Mouse (Mus musculus) erythroid progenitor cell, adult 5-6 weeks (primary cell): ENCODE measurements around the gene Shisa6. TPM values are rescaled to one million over a fixed set of nuclear protein-coding genes. Genes with fewer than 3 reads are reported as not detected.

Source experiments
- ATAC-seq: replicated peaks from 2 replicates; pipeline ENCODE4 v1.8.0; 2016; ENCODE audit warnings: moderate number of reproducible peaks, mild to moderate bottlenecking, moderate TSS enrichment, inconsistent platforms; ENCODE audit not compliant: poor library complexity, low FRiP score, severe bottlenecking
- total RNA-seq, 2 experiments: library from RNA; stranded (forward) in 1 of 2; stranded (reverse) in 1 of 2; fragments of 150-400 nt in 1 of 2; fragments of 186-747, 209-891 nt in 1 of 2; gene quantifications; 2 replicates each; pipeline versions ENCODE4 v1.2.3 to v1.2.4; 2015 to 2017; ENCODE audit warnings: low replicate concordance in 2 of 2

Shisa6 gene
- total RNA-seq (2015; ENCODE audit: low replicate concordance) (not detected in 2 replicates), total RNA-seq (2017; ENCODE audit: low replicate concordance) (not detected in 2 replicates)

DNA sequence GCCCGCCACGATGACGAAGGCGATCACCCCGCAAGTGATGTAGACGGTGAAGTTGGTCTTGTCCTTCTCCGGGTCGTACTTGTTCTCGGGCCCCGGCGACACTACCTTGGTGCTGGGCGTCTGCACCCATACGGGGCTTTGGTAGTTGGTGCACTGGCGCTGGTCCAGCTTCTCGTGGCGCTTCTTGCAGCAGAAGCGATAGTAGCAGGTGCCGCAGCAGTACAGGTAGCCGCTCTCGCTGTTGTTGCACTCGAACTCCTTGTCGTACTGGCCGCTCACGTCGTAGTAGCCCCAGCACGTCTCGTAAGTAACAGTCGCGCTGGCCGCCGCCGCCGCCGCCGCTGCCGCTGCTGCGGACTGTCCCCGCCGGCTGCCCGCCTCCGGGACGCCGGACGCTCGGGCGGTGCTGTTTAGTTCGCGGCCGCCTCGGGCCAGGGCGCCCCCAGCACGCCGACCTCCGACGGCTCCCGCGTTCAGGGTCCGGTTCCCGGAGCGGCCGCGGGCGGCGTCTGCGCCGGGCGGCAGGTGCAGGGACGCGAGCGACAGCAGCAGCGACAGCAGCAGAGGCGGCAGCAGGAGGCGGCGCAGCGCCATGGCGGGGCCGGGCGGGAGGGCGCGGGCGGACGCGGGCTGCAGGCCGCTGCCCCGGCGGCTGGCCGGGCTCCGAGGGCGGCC lies at the start of gene Shisa6:
Shisa6 (minus strand) TSS at position 594 of the 675 bp plus-strand sequence.
- no peak for ATAC-seq

DNA sequence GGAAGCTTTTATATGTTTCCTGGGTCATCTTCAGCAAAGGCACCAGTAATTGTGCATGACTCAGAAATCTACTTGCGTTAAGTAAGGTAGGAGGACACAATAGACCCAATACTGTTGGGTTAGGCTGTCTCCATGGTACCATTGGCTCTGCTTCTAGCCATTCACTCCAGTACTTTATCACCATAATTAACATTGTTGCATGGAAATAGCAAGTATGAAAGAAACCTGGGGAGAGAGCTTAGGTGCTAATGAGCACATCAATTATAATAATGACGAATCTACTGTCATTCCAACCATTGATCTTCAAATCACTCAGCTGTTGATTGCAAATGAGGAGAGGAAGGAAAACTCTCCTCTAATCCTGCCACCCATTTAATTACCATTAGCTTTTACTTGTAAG lies 48.1 kb upstream of the Shisa6 start:
- no peak for ATAC-seq

DNA sequence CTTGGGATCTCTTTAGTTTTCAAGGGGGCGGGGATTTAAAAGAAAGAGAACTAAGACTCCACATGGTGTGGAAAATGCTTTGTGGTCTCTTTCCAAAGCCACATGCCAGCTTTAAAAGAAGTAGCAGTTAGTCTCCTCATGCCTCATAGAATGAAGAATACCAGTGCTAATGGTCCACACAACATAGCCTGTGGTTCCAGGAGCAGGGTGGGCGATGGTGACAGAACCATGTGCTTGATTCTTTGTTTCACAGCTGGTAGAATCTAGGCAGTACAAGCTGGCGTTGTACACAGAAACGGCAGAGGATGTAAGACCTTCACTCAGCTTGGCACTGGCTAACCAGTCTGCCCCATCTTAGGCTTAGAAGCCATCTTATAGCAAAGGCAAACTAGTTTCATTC lies 43.3 kb upstream of the Shisa6 start:
- no peak for ATAC-seq

DNA sequence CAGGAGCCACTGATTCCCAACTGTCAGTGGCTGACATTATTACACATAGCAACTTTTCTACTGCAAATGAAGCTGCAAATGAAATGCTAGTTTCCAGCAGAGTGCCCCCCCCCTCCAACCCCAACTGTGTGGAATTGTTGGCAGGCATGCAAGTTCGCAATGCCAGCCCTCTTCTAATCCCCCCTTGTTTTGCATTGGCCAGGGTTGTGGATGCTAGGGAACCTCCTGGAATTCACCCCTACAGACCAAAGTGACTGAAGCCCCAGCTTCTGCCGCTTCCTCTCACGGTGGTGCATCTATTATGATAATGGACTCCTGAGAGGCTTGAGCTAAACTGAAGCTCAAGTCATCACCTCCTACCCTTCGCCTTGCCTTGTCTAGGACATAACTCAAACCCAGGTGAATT lies 42.6 kb upstream of the Shisa6 start:
- no peak for ATAC-seq

DNA sequence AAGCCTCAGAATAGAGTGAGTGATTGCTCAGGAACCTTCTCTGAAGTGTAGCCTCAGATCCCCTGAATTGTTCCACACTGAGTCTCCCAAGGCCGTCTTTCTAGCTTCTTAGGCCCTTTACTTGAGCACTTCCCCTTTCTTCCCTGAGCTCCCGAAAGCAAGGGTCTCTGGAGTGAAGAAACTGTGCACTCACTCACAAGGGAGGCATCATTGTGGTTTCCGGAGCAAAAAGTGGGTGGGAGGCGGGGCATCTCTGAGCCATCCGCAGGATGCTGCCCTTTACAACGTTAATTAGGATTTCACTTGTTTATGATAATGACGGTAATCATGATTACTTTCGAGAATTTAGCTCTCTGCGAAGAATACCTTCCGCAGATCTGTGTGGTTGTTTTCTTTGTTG lies 41.6 kb upstream of the Shisa6 start:
- no peak for ATAC-seq

DNA sequence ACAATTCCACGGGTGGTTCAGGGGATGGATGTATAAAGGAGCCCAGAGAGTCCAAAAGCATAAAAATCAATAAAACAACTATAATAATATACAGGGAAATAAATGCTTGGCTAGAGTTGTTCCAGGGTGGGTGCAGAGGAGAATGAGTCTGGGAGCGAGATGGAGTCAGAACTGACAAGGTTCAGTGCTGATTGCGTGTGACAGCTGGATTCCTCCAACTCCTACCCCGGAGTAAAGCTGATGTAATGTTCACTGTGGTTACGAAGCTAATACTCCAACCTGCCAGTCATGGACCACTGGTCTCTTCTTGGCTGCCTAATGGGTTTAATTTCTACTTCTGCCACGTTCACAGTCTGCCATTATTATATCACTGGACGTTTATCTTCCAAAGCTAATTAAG lies 36.5 kb upstream of the Shisa6 start:
- ATAC-seq = no peak

DNA sequence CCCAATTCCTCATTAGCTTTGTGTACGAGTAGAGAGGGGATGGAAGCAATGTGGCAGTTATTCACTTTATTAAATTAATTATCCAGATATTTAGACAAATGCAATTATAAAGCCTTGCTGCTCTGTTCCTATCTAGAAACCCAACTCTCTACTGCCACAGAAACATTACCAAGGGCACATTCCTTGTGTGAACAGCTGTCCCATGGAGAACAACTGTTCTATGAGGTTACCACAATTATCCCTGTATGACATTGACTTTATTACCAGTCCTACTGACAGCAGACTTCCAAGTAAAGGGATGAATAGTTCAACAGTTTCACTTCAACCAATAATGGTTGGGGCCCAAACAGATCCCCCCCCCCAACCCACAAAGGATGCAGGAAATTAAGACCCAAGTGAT lies 12.1 kb upstream of the Shisa6 start:
- no peak for ATAC-seq

DNA sequence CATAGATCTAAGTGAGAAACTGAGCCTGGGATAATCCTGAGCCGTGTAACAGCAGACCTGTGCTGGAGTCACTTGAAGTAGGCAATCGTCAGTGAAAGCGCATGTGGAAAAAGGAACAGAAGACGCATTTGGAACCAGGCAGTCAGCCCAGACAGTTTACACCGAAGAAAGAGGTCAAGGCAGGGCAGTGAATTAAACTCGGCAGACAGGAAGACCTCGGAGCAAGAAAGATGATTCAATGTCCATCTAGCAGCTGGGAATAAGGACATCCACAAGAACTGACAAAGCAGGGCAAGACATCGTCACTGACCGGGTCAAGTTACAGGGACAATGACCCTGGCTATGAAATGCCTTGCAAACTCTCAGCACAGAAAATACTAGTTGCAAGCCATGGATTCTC lies 10.1 kb upstream of the Shisa6 start:
- ATAC-seq = no peak

DNA sequence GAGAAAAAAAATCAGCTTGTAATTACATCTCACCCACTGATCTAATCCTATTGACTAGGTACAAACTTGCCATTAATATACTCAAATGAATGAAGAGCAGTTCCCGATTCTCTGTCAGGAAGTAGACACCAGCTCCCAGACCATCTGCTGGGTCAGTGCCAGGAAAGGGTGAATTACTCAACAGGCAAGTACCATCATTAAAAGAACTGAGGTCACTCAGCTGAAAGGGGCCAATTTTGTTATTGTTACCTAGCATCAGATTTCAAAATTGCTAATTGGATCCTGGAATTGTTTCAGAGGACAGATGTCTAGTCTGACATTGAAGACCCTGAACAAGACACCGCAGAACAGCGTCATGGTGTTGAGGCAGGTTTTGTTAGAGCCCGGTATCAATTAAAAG lies 9.4 kb upstream of the Shisa6 start:
- ATAC-seq = no peak

DNA sequence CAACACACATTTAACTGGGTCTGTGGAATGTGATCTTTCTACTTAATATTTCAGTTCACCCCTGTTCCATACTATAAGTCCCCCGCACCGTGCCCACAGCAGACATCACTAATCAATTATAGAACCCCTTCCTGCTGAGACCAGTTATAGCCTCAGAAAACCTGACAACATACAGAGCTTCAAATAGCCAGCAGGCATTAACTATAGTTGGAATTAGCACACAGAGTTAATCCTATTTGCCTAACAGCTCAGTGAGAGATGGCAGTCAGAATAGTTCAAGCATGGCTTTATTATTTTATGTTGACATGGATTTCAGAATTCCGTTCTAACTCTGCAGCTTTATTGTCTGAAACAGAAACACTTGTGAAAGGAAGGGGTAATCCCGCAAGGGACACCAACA lies 8.5 kb upstream of the Shisa6 start:
- ATAC-seq = no peak

DNA sequence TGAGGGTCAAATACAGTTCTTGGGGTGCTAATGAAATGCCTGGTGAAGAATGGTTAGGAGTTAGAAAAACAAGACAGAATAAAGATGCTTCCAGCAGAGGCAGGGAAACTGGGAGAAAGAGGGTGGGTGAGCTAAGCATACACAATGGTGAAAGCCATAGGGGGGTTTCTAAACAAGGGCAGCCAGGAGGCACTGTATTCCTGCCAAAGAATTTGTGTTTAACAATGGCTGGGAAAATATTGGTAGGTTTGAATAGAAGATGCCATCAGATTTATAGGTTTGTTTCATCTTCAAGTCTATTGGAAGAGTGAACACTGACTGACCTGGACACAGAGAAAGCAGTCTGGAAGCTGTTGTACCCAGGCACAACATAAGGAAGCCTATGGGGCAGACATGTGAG lies 2.4 kb upstream of the Shisa6 start:
- ATAC-seq = no peak

DNA sequence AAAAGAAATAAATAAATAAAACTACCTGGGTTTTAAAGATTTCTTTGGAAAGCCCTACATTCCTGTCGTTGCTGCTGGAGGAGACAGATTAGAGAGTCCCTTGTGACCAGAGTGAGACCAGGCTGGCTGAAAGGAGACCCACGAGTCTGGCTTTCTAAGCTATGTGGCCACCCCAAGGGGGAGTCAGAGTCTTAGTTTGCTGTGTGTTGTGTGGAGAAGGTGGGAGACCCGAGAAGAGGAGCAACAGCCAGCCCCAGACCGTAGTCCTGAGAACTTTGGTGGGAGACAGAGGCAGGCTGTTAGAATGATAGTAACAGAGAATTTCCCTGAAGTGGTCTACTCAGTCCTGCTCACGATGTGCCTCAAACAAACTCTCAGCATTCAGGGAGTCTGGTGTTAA lies 1.6 kb upstream of the Shisa6 start:
- ATAC-seq = no peak

DNA sequence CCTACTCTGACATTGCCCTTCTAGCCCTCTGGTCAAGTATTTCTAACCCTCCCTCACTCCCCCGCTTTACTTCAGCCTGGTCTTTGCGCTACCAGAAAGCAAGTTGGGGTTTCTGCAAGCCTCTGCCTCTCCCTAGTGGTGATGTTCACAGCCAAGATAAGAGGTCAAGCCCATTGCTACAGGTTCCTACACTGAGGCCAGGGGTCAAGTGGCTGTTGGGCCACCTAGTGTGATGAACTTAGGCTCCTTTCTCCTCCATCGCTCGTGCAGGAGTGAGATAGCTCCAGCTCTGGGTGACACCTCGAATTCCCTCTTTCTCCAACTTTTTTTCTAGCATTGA lies 1.2 kb upstream of the Shisa6 start:
- ATAC-seq = no peak

DNA sequence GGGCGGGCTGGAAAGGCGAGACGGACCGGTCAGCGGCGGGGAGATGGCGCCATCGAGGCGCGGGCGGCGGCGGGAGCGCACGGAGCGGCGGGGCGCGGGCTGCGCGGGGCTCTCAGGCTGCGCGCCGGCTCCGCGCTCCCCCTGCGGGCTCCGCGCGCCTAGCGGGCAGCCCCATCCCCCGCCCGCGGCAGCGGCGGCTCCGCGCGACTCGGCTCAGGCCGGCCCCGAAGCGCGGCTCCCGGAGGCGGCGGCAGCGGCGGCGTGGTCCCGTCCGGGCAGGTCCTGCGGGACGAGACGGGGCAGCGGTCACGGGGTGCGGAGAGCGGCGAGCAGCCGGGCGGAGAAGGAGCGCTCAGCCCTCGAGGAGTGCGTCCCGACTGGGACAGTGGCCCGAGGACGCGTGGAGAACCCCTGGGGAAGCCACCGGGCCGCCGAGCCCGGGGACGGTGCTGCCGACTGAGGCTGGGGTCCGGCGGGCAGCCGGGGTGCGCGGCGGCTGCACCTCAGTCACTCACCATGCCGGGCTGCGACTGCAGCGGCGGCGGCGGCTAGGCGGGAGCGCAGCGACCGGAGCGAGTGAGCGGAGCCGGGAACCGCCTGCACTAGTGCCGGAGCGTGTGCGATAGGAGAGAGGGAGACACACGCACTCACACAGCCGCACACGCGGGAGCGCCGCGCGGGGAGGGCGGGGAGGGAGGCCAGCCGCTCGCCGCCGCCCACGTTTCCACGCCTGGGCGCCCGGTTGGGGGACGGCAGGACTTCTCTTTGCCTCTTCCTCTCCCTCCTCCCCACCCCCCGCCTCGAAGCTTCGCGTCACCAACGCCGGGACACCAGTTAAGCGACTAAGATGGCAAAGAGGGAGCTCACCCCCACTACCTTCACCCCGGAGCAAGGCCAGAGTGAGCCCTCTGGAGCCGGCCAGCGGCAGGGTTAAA lies 549 bp upstream of the Shisa6 start:
- ATAC-seq = no peak

DNA sequence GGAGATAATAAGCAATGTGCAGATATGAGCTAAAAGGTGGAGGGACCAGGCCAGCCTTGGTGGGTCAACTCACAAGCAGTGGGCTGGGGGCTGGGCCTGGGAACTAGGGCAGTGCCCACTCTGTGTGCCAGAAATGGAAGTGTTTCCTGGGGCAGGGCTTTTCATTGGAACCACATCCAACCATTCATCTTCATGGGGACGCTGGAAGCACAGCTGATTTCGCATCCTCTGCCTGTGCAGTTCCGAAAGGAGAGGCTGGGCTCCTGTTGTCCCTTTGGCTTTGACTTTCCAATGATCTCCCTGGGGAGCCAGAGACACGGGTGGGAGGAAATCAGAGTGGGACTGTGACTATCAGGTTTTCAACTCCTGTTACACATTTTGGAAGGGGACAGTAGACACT lies 1.5 kb downstream of the Shisa6 start:
- no peak for ATAC-seq

DNA sequence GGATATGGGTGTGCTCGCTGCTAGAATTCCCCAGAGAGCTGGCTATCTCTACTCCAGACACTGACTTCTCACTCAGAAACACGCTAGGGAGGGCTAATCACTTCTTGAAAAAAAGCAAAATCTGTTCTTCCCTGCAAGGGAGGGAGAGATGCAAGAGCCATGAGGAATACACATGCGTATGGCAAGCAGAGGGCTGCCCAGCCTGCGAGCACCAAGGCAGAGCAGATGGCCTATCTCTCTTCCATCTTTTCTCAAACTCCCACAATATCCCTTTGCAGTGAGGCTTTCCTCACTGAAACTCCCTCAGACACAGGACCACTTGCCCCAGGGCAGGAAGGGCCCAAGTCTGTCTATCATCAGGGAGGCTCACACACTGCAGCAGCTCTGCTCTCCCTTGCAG lies 3.4 kb downstream of the Shisa6 start:
- ATAC-seq = no peak

DNA sequence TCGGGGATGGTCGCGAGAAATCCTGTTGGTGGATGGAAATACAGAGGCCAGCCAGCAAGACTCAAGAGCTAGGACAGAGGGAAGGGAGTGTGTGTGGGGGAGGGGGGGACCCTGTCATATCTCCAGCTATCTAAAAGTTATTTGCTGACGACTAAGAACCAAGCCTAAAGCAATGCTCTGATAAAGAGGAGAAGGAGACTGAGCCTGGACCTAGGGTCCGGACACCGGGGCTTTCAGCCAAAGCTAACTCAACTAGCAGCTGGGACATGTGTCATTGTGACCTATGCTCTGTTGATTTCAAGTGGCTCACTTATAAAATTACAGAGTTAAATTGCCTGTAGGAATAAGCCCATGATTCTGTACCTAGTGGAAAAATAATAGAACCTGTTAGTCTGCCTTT lies 6.4 kb downstream of the Shisa6 start:
- ATAC-seq = no peak

DNA sequence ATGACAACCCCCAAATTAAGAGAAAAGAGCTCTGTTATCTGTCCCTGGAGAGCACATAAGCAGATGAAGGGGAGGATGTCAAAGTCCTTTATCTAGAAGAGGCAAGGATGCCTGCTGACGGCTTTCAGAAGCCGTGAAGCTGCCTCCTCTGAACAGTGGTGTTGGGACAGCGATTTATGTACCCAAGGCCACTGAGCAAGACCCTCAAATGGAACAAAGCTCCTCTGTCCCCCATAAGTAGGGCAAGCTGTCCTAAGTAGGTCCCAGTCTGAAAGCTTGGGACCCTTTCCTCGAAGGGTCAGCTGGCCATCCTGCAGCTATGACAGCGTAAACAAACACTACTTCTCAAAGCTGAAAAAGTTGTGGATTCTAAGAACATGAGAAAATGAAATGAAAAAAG lies 11.4 kb downstream of the Shisa6 start:
- no peak for ATAC-seq

DNA sequence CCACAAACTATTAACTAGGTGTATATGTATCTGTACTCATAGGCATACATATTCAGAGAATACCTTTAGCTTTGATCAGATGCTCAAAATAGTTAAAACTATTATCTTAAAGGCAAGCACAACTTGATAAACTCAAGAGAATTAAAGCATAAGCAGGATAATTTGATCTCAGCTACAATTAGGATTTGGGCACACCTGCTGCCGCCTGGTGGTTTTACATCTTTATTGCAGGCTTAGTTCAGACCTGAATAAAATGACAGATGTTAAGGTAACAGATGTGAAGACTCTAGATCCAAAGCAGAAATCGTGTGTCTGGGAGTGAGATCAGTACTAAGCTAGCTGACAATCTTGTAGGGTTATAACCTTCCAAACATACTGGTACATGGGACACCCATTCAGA lies 24.8 kb downstream of the Shisa6 start:
- no peak for ATAC-seq

DNA sequence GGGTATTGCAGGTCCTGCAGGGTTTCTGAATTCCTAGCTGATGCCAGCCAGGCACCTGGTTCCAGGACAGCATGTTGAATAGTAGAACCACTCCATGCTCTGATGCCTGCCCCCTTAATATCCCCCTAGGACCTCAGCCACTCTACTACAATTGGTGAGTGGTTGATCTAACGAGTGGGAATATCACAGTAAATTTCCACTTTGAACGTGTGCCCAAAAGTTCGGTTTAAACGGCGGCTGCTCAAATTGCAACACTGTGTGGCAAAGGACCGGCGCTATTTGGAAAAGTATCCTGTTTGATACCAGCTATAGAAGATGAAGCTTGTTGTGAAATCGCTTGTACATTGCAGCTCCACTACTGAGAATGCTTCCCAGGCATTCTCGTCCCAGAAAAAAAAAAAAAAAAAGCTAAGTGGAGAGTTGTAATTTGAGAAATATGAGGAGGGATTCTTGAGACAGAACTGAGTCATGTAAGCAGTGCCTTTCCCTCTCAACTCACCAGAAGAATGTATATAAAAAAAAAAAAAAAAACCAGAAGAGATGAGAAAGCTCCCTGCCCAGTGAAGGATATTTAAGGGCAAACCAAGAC lies 26.8 kb downstream of the Shisa6 start:
- ATAC-seq = no peak

DNA sequence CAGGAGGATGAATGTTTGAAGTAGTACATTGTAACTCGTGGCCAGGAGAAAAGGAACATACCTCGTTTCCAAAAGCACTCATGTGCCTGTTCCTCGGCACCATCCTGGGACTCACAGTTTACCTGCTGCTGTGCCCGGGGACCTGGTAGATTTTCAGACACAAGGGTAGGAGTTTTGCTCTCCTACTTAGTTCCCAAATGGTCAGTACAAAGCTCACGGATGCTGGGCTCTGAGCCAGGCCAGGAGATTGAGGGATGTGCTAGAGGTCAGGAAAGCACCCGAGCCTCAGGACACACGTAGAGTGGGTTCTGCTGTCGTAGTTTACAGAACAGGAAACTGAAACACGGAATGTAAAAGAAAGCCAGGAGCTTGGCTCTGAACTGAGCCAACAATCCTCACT lies 29.5 kb downstream of the Shisa6 start:
- ATAC-seq = no peak
